Mouse (Mus musculus): ENCODE results near the gene Slc25a41.

- no peak for TF ChIP-seq CTCF (conservative IDR thresholded peaks at IDR 0.05; ENCODE audit: low read length)
- no peak for TF ChIP-seq NANOG (IDR thresholded peaks at IDR 0.05; ENCODE audit: borderline replicate concordance, low read length)
Observed at GRCm38 (mm10) chr17:57029691-57030090, 11.8 kb downstream of the Slc25a41 start.
